25 mouse cellular contexts compared by ENCODE assay signal in genomic region chr13:85437875-85438274, GRCm38 (mm10).
A peak's percentile ranks its signal among the peaks of the same experiment; 100 is the strongest.
DNase-seq lines count a peak whose midpoint lies in the region; ATAC-seq and TF ChIP-seq lines count a peak whose summit lies in the region.
"Had no signal": no experiment of that assay in that cellular context is flagged by ENCODE, and none has a peak within 500 bp of the region (broad histone marks: within the 10 kb centered on the region; RNA-seq: fewer than 3 reads in every experiment).

No protein-coding gene starts in this region.

- H3K4me3 ChIP-seq in layer of hippocampus, adult 2 months = no peak overlapping the region
- H3K4me3 ChIP-seq in heart, embryonic 13.5 days = no peak overlapping the region
- H3K4me3 ChIP-seq: embryonic facial prominence, embryonic 13.5 days; erythroblast, embryonic 14.5 days; liver, embryonic 13.5 days; neural tube, embryonic 15.5 days had no signal

- ATAC-seq in heart, embryonic 13.5 days (ENCODE audit: extremely low read depth, insufficient number of reproducible peaks, low FRiP score, low TSS enrichment) = no peak
- ATAC-seq: forebrain, embryonic 14.5 days; hindbrain, postnatal 0 days; intestine, postnatal 0 days; Patski had no signal

- intact Hi-C loops in heart, postnatal 10 days (cut with DNase I) = loop anchor here (5.0 to 10.0 kb wide), 2 partner anchors 83 to 151 kb away; partner anchors contain the start of gene Rasa1

- H3K27me3 ChIP-seq in heart, embryonic 13.5 days (replicated peaks) = no peaks in the 10 kb centered on the region
- H3K27me3 ChIP-seq: embryonic facial prominence, embryonic 13.5 days; liver, embryonic 13.5 days; neural tube, embryonic 15.5 days; Patski had no signal

- peaks cover 24% of the 10 kb centered on the region for H3K4me1 ChIP-seq in heart, embryonic 13.5 days
- H3K4me1 ChIP-seq: embryonic facial prominence, embryonic 13.5 days; liver, embryonic 13.5 days; neural tube, embryonic 15.5 days had no signal

- no peak for TF ChIP-seq CTCF in layer of hippocampus, adult 2 months (conservative IDR thresholded peaks at IDR 0.05)

- H3K27ac ChIP-seq in layer of hippocampus, adult 2 months = peak overlapping the region; percentile 91
- H3K27ac ChIP-seq in heart, embryonic 13.5 days (replicated peaks) = peak overlapping the region; percentile 70
- H3K27ac ChIP-seq: embryonic facial prominence, embryonic 13.5 days; hindbrain, postnatal 0 days; liver, embryonic 13.5 days; neural tube, embryonic 15.5 days had no signal

- peak overlapping the region; percentile 0; the same call in 1 of the 2 replicates for H3K4me2 ChIP-seq in heart, embryonic 13.5 days
- H3K4me2 ChIP-seq: embryonic facial prominence, embryonic 13.5 days; liver, embryonic 13.5 days; midbrain, embryonic 11.5 days; neural tube, embryonic 15.5 days had no signal

- no peak overlapping the region for H3K9ac ChIP-seq in heart, embryonic 13.5 days
- H3K9ac ChIP-seq: embryonic facial prominence, embryonic 13.5 days; liver, embryonic 13.5 days; neural tube, embryonic 15.5 days had no signal

- H3K36me3 ChIP-seq in heart, embryonic 13.5 days = no peaks in the 10 kb centered on the region
- H3K36me3 ChIP-seq: embryonic facial prominence, embryonic 13.5 days; liver, embryonic 13.5 days; neural tube, embryonic 15.5 days had no signal

- peak; percentile 22 to 40 for DNase-seq in heart, adult 18-20 months
- DNase-seq in heart, postnatal 4 days = no peak
- DNase-seq in layer of hippocampus, adult 2 months (ENCODE audit: low spot score in 2 of 2) = peak in 1 of 2 experiments; percentile 17
- no peak for DNase-seq in layer of hippocampus, postnatal 36 days
- DNase-seq in heart, postnatal 10 days = peak; percentile 26 to 47
- no peak for DNase-seq in cerebellum, postnatal 10 days
- DNase-seq: cerebellum, adult 11-12 months; cerebellum, postnatal 25 days; gastrocnemius, postnatal 36 days; kidney, postnatal 25 days; liver, embryonic 13.5 days; lung, adult 2 months; lung, postnatal 14 days; right cerebral cortex, adult 18-20 months; right cerebral cortex, postnatal 4 days; thymus, postnatal 25 days had no signal

- no peaks in the 10 kb centered on the region for H3K9me3 ChIP-seq in heart, embryonic 13.5 days
- H3K9me3 ChIP-seq: embryonic facial prominence, embryonic 13.5 days; liver, embryonic 13.5 days; neural tube, embryonic 15.5 days had no signal

Comparison
In these comparisons a context has a peak if more than half of its experiments do, and no peak if none do; other contexts are left out.
1. DNase-seq: peak in heart, adult 18-20 months (2 of 2) and heart, postnatal 10 days (2 of 2); none in heart, postnatal 4 days (single experiment), layer of hippocampus, postnatal 36 days (0 of 2) and cerebellum, postnatal 10 days (0 of 2).